Mouse (Mus musculus) C2C12 (cell line): ENCODE data around the gene Magi1.

ENCODE experiments used
- CEBPB ChIP-seq: IDR thresholded peaks from one replicate; pipeline ENCODE4 v1.6.1; 2011; ENCODE audit warnings: low read depth, mild to moderate bottlenecking, control low read depth, moderate library complexity
- CTCF ChIP-seq: IDR thresholded peaks from one replicate; pipeline ENCODE4 v1.5.1; 2011; ENCODE audit not compliant: control insufficient read depth, insufficient read depth, insufficient read length
- FOSL1 ChIP-seq: IDR thresholded peaks from one replicate; pipeline ENCODE4 v1.8.0; 2011; ENCODE audit warnings: mild to moderate bottlenecking, low read length; ENCODE audit not compliant: poor library complexity, insufficient read depth, severe bottlenecking
- MAX ChIP-seq: IDR thresholded peaks from one replicate; pipeline ENCODE4 v1.6.1; 2011; ENCODE audit warnings: mild to moderate bottlenecking, control low read depth
- MYOD1 ChIP-seq: IDR thresholded peaks from one replicate; pipeline ENCODE4 v1.6.1; 2011; ENCODE audit warnings: low read depth; ENCODE audit not compliant: control insufficient read depth, insufficient read length
- MYOG ChIP-seq: IDR thresholded peaks from one replicate; pipeline ENCODE4 v1.6.1; 2011; ENCODE audit not compliant: control insufficient read depth, insufficient read length; ENCODE audit errors: extremely low read depth
- USF1 ChIP-seq: IDR thresholded peaks from one replicate; pipeline ENCODE4 v1.6.1; 2011; ENCODE audit warnings: low read depth, mild to moderate bottlenecking, control low read depth, moderate library complexity

- no peak for TF ChIP-seq USF1
- TF ChIP-seq CEBPB: no peak
- TF ChIP-seq CTCF: no peak
- no peak for TF ChIP-seq FOSL1
- TF ChIP-seq MYOD1: no peak
- no peak for TF ChIP-seq MAX
- no peak for TF ChIP-seq MYOG
Measured at GRCm38 (mm10) chr6:93822221-93822897, 461.4 kb downstream of the Magi1 start.
